Mouse (Mus musculus) small intestine, adult 2 months (tissue): ENCODE measurements at regions not wholly inside any gene's neighbourhood (a gene's known extent, or its start where the extent isn't known, plus 50 kb on each side); places are given as distances from the start of the nearest gene placed in this dataset.

Experiments used
- H3K27ac ChIP-seq: fragments of 200-500 bp; 2 replicates; pipeline ENCODE4 v1.5.1; 2012; ENCODE audit warnings: low read depth, low read length, control low read depth, inconsistent platforms; ENCODE audit not compliant: insufficient read depth
- H3K27me3 ChIP-seq: fragments of 200-500 bp; 2 replicates; pipeline ENCODE4 v1.6.1; 2012; ENCODE audit warnings: mild to moderate bottlenecking, moderate library complexity, low read length, inconsistent platforms; ENCODE audit not compliant: control insufficient read depth, insufficient read depth
- H3K36me3 ChIP-seq: fragments of 200-500 bp; 2 replicates; pipeline ENCODE4 v1.6.1; 2012; ENCODE audit warnings: mild to moderate bottlenecking, low read length, control low read depth, inconsistent platforms; ENCODE audit not compliant: control insufficient read depth, insufficient read depth
- H3K4me1 ChIP-seq: fragments of 200-500 bp; 2 replicates; pipeline ENCODE4 v1.6.1; 2012; ENCODE audit warnings: low read length, inconsistent platforms, mixed read lengths; ENCODE audit not compliant: control insufficient read depth, insufficient read depth, insufficient read length
- H3K4me3 ChIP-seq: fragments of 200-500 bp; 2 replicates; pipeline ENCODE4 v1.5.1; 2012; ENCODE audit warnings: low read depth, mild to moderate bottlenecking, control low read depth, inconsistent platforms, low read length, moderate library complexity
- CTCF ChIP-seq: fragments of 200-500 bp; IDR thresholded peaks from 2 replicates; pipeline ENCODE4 v1.5.1; 2012; ENCODE audit warnings: low read depth, mild to moderate bottlenecking, control low read depth, inconsistent platforms, low read length, moderate library complexity, mixed read lengths; ENCODE audit not compliant: insufficient replicate concordance, insufficient read length; ENCODE audit errors: extremely low read depth
- POLR2A ChIP-seq: fragments of 200-500 bp; IDR thresholded peaks from 2 replicates; pipeline ENCODE4 v1.6.1; 2012; ENCODE audit warnings: low read depth, mild to moderate bottlenecking, control low read depth, inconsistent platforms, low read length, moderate library complexity
- WGBS: fragments of 180-500 bp; shearing (Covaris S2); methylation state at CpG from one replicate; pipeline ENCODE4 v1.1.7; 2018; 5-methylcytosine and 5-hydroxymethylcytosine counted together

DNA sequence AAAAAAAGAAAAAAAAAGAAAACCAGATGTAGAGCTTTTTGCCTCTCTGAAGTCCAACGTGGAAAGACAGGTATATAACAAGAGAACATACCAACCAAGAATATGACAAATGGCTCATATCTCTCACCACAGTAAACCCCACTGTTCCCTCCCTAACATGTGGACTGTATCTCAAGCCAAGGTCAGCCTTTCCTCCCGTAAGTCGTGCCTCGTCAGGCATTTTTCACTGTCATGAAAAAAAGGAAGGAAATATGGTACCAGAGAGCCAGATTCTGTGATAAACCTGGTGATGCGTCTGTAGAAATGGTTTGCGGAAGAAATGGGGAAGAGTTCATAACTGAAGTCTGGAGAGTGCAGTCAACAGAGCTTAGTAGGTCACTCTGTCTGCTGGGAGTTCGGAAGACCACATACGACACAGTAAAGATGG lies 185.7 kb downstream of the Rpap3 start:
- 79% methylated on average over 8 of the region's 8 CpGs for WGBS
- no peaks in the 10 kb centered on the region for H3K27me3 ChIP-seq
- H3K4me1 ChIP-seq, result no peaks in the 10 kb centered on the region
- H3K36me3 ChIP-seq, result no peaks in the 10 kb centered on the region
- no peak overlapping the region for H3K4me3 ChIP-seq
- no peak overlapping the region for H3K27ac ChIP-seq
- TF ChIP-seq CTCF, result no peak
- TF ChIP-seq POLR2A, result no peak

DNA sequence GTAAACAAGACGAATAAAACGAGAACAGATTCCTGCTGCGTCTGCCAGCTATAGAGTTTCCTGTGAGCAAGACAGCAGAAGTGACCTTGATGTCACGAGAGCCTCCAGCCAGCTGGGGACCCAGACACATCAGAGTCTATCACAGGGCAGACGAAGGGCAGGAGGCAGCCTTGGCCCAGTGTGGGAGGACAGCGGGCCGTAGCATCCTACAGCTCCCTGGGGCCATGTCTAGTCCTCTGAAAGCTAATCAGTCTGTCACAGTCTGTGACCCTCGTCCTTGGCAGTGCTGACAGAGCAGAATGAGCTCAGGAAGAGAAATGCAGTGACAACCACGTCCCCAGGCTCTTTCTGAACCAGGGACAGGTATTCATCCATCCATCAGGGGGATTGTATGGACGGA lies 187.7 kb downstream of the Rpap3 start:
- Histone ChIP-seq H3K36me3 (no peaks in the 10 kb centered on the region), H3K27ac (no peak overlapping the region), H3K4me3 (no peak overlapping the region), H3K4me1 (no peaks in the 10 kb centered on the region), H3K27me3 (no peaks in the 10 kb centered on the region)
- TF ChIP-seq CTCF, result no peak
- no peak for TF ChIP-seq POLR2A
- 68% methylated on average over 10 of the region's 10 CpGs for WGBS

GRCm38 (mm10) chr15:97517188-97517587 lies 188.4 kb downstream of the Rpap3 start:
- Histone ChIP-seq H3K27ac (no peak overlapping the region), H3K4me3 (no peak overlapping the region), H3K4me1 (no peaks in the 10 kb centered on the region), H3K27me3 (no peaks in the 10 kb centered on the region), H3K36me3 (no peaks in the 10 kb centered on the region)
- 93% methylated on average over 11 of the region's 11 CpGs for whole genome bisulfite sequencing
- TF ChIP-seq CTCF (no peak), POLR2A (no peak)

DNA sequence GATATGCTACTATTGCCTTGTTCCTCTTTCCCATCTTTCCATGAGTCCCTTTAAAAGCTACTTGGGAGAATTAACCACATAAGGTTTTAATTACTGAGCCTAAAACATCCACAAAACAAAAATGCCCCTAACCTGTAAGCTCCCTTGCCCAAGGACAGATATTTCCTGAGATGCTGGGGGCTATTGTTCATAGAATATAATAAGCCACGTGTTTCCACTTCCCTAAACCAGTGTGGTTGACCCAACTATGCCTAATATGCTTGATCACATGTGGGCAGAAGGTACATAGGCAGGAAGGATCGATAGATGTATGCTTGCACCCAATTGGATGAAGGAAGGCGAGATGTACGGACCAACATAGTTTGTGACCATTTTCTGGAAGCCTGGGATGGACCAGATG lies 189.9 kb downstream of the Rpap3 start:
- Histone ChIP-seq H3K4me1 (no peaks in the 10 kb centered on the region), H3K36me3 (no peaks in the 10 kb centered on the region), H3K4me3 (no peak overlapping the region), H3K27ac (no peak overlapping the region), H3K27me3 (no peaks in the 10 kb centered on the region)
- 77% methylated on average over 4 of the region's 4 CpGs for WGBS
- no peak for TF ChIP-seq CTCF
- TF ChIP-seq POLR2A, result no peak

GRCm38 (mm10) chr15:97507656-97508306 lies 197.8 kb downstream of the Rpap3 start:
- H3K27ac ChIP-seq, result no peak overlapping the region
- no peaks in the 10 kb centered on the region for H3K4me1 ChIP-seq
- no peak overlapping the region for H3K4me3 ChIP-seq
- TF ChIP-seq POLR2A (no peak), CTCF (no peak)
- WGBS, result 91% methylated on average over 16 of the region's 16 CpGs
- H3K36me3 ChIP-seq, result no peaks in the 10 kb centered on the region
- H3K27me3 ChIP-seq, result no peaks in the 10 kb centered on the region

- TF ChIP-seq CTCF (no peak), POLR2A (no peak)
- H3K27ac ChIP-seq, result no peak overlapping the region
Observed at GRCm38 (mm10) chr15:97507176-97507575, 198.4 kb downstream of the Rpap3 start.

DNA sequence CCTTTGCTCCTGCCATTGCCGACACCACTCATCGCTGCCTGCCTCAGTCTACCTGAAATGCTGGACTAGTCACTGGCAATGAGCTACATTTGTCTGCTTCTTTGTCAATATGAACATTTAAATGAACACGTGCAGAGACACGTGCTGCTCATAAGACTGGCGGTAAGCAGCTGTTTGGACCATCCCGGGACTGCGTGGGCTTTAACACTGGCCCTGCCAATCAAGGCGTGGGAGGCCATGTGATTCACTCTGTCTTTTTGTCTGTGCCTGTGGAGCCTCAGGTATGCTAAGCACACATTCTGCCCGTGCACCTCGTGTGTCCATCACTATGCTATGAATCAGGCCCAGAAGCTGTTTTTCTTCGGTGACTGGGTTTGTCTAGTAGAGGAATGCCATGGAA lies 199.9 kb downstream of the Rpap3 start:
- WGBS, result 93% methylated on average over 11 of the region's 11 CpGs

More at GRCm38 (mm10) chr15:97507176-97507575, 198.4 kb downstream of the Rpap3 start:
- H3K4me1 ChIP-seq, result no peaks in the 10 kb centered on the region
- H3K27me3 ChIP-seq, result no peaks in the 10 kb centered on the region
- no peak overlapping the region for H3K4me3 ChIP-seq
- H3K36me3 ChIP-seq, result no peaks in the 10 kb centered on the region
- 94% methylated on average over 11 of the region's 11 CpGs for WGBS

GRCm38 (mm10) chr15:97504325-97504724 lies 201.3 kb downstream of the Rpap3 start:
- H3K27me3 ChIP-seq, result no peaks in the 10 kb centered on the region
- no peak overlapping the region for H3K27ac ChIP-seq
- no peaks in the 10 kb centered on the region for H3K4me1 ChIP-seq
- no peaks in the 10 kb centered on the region for H3K36me3 ChIP-seq
- H3K4me3 ChIP-seq, result no peak overlapping the region
- WGBS, result 88% methylated on average over 1 of the region's 1 CpGs
- TF ChIP-seq POLR2A (no peak), CTCF (no peak)

More for the DNA sequence above, 199.9 kb downstream of the Rpap3 start:
- Histone ChIP-seq H3K27ac (no peak overlapping the region), H3K4me3 (no peak overlapping the region), H3K36me3 (no peaks in the 10 kb centered on the region), H3K4me1 (no peaks in the 10 kb centered on the region), H3K27me3 (no peaks in the 10 kb centered on the region)
- TF ChIP-seq POLR2A, result no peak
- TF ChIP-seq CTCF, result no peak
